Mouse (Mus musculus) heart, postnatal 0 days (tissue): ENCODE measurements around the gene Olfr724. TPM values are rescaled to one million over a fixed set of nuclear protein-coding genes. Genes with fewer than 3 reads are reported as not detected.
"Not testable (repeated sequence)": the region's sequence is repeated elsewhere in the genome, so short reads cannot be mapped to it uniquely, and the experiment has no call there.

Experiments
- ATAC-seq: fragments of 200-750 bp; cut with Nextera tagmentation; 2 replicates; pipeline ENCODE4 v1.8.0; 2017; ENCODE audit warnings: low read depth, moderate number of reproducible peaks, moderate library complexity; ENCODE audit not compliant: insufficient read depth
- DNase-seq: peaks from one replicate; pipeline ENCODE4 v3.0.0-alpha.2; 2016; ENCODE audit warnings: low spot score
- H3K27ac ChIP-seq: fragments of 300-500 bp; sonication (generic); 2 replicates; pipeline ENCODE4 v1.5.1; 2014; ENCODE audit warnings: low read depth, mild to moderate bottlenecking
- H3K27me3 ChIP-seq: fragments of 300-500 bp; sonication (generic); 2 replicates; pipeline ENCODE4 v1.6.1; 2014; ENCODE audit warnings: low read length, mixed read lengths; ENCODE audit not compliant: control insufficient read depth, insufficient read depth
- H3K36me3 ChIP-seq: fragments of 300-500 bp; sonication (generic); replicated peaks from 2 replicates; pipeline ENCODE4 v1.6.1; 2014; ENCODE audit warnings: low read length, mixed read lengths; ENCODE audit not compliant: control insufficient read depth, insufficient read depth
- H3K4me1 ChIP-seq: fragments of 300-500 bp; sonication (generic); 2 replicates; pipeline ENCODE4 v1.6.1; 2014; ENCODE audit warnings: antibody characterized with exemption; ENCODE audit not compliant: control insufficient read depth, insufficient read depth
- H3K4me2 ChIP-seq: fragments of 300-500 bp; sonication (generic); 2 replicates; pipeline ENCODE4 v1.6.1; 2014; ENCODE audit warnings: low read depth, mild to moderate bottlenecking, low read length, moderate library complexity
- H3K4me3 ChIP-seq: fragments of 300-500 bp; sonication (generic); 2 replicates; pipeline ENCODE4 v1.5.1; 2014; ENCODE audit warnings: low read depth, low read length
- H3K9ac ChIP-seq: fragments of 300-500 bp; sonication (generic); replicated peaks from 2 replicates; pipeline ENCODE4 v1.6.1; 2014; ENCODE audit warnings: low read depth, low read length, mixed read lengths
- H3K9me3 ChIP-seq: fragments of 300-500 bp; sonication (generic); replicated peaks from 2 replicates; pipeline ENCODE4 v1.6.1; 2016; ENCODE audit warnings: low read length; ENCODE audit not compliant: control insufficient read depth
- CTCF ChIP-seq: IDR thresholded peaks from 2 replicates; pipeline ENCODE4 v1.5.1; 2016; ENCODE audit warnings: antibody characterized with exemption, control low read depth, low read depth
- EP300 ChIP-seq: IDR thresholded peaks from 2 replicates; pipeline ENCODE4 v1.6.1; 2016; ENCODE audit warnings: antibody characterized with exemption, low read depth
- WGBS: fragments of 180-500 bp; shearing (Covaris S2); extraction: QIAGEN DNeasy Blood & Tissue Kit; methylation state at CpG from one replicate; pipeline ENCODE4 v1.1.7; 2014; 5-methylcytosine and 5-hydroxymethylcytosine counted together
- polyA plus RNA-seq: library from polyadenylated mRNA; unstranded; fragments of >200 nt; fragmentation: Nextera tagmentation; extraction: Ambion mirVana; gene quantifications from 2 replicates; pipeline ENCODE4 v1.2.1, GENCODE M21; 2015
- total RNA-seq: library from RNA; depleted of rRNA; stranded (reverse); fragments of >200 nt; gene quantifications from 2 replicates; pipeline ENCODE4 v1.2.3, GENCODE M21; 2014; ENCODE audit warnings: low replicate concordance; rRNA removed

Gene Olfr724
- not detected in 2 replicates for total RNA-seq
- polyA plus RNA-seq = not detected in 2 replicates

GRCm38 (mm10) chr14:49963174-49963573 is at the start of gene Olfr724:
Gene Olfr724 (minus strand): TSS chr14:49963274.
- not testable (repeated sequence) for H3K9ac ChIP-seq, H3K4me1 ChIP-seq, DNase-seq, H3K36me3 ChIP-seq, ATAC-seq, H3K4me3 ChIP-seq, H3K9me3 ChIP-seq, H3K27me3 ChIP-seq, H3K27ac ChIP-seq, H3K4me2 ChIP-seq
- WGBS = 46% methylated on average over 1 of the region's 1 CpGs

- H3K27me3 ChIP-seq = no peaks in the 10 kb centered on the region
- no peaks in the 10 kb centered on the region for H3K9me3 ChIP-seq
- H3K36me3 ChIP-seq = no peaks in the 10 kb centered on the region
- DNase-seq = no peak
- no peak overlapping the region for H3K4me2 ChIP-seq
- no peaks in the 10 kb centered on the region for H3K4me1 ChIP-seq
- no peak for TF ChIP-seq CTCF
- TF ChIP-seq EP300 = no peak
- ATAC-seq = no peak
- H3K9ac ChIP-seq = no peak overlapping the region
- 21% methylated on average over 2 of the region's 2 CpGs for WGBS
- no peak overlapping the region for H3K4me3 ChIP-seq
- H3K27ac ChIP-seq = no peak overlapping the region
These were observed 7.2 kb downstream of the Olfr724 start for GRCm38 (mm10) chr14:49955890-49956289.

GRCm38 (mm10) chr14:49931687-49932086 is 31.4 kb downstream of the Olfr724 start, which contains the start of gene Olfr723:
Gene Olfr723 (minus strand): TSS chr14:49931787.
- not testable (repeated sequence) for H3K9ac ChIP-seq, H3K27me3 ChIP-seq, DNase-seq, H3K36me3 ChIP-seq, H3K4me3 ChIP-seq, H3K4me2 ChIP-seq, ATAC-seq, H3K27ac ChIP-seq, H3K4me1 ChIP-seq, H3K9me3 ChIP-seq

Other genes starting within 250 kb of the Olfr724 start
- gene Armh4, start 179.9 kb downstream of the Olfr724 start, total RNA-seq = 29.2 and 34.0 TPM in 2 replicates
- 12.7 and 14.2 TPM in 2 replicates for gene Armh4, start 179.9 kb downstream of the Olfr724 start, polyA plus RNA-seq
- not detected in 2 replicates for gene Olfr722, start 61.3 kb downstream of the Olfr724 start, total RNA-seq
- gene Olfr722, start 61.3 kb downstream of the Olfr724 start, polyA plus RNA-seq = not detected in 2 replicates
- gene Olfr723, start 31.5 kb downstream of the Olfr724 start, total RNA-seq = not detected in 2 replicates
- not detected in 2 replicates for gene Olfr723, start 31.5 kb downstream of the Olfr724 start, polyA plus RNA-seq
- gene Olfr725, start 77.1 kb upstream of the Olfr724 start, total RNA-seq = not detected in 2 replicates
- not detected in 2 replicates for gene Olfr725, start 77.1 kb upstream of the Olfr724 start, polyA plus RNA-seq
- gene Olfr726, start 127.7 kb upstream of the Olfr724 start, total RNA-seq = not detected in 2 replicates
- not detected in 2 replicates for gene Olfr726, start 127.7 kb upstream of the Olfr724 start, polyA plus RNA-seq
- not detected in 2 replicates for gene Olfr727, start 159.9 kb upstream of the Olfr724 start, total RNA-seq
- not detected in 2 replicates for gene Olfr727, start 159.9 kb upstream of the Olfr724 start, polyA plus RNA-seq
- gene Olfr728, start 179.4 kb upstream of the Olfr724 start, total RNA-seq = not detected in 2 replicates
- gene Olfr728, start 179.4 kb upstream of the Olfr724 start, polyA plus RNA-seq = not detected in 2 replicates
- not detected in 2 replicates for gene Olfr729, start 189.6 kb upstream of the Olfr724 start, total RNA-seq
- not detected in 2 replicates for gene Olfr729, start 189.6 kb upstream of the Olfr724 start, polyA plus RNA-seq
- gene Olfr730, start 224.9 kb upstream of the Olfr724 start, total RNA-seq = not detected in 2 replicates
- gene Olfr730, start 224.9 kb upstream of the Olfr724 start, polyA plus RNA-seq = not detected in 2 replicates